Mouse (Mus musculus): ENCODE results near the gene Bmp10. TPM values are rescaled to one million over a fixed set of nuclear protein-coding genes. Genes with fewer than 3 reads are reported as not detected.

Gene Bmp10
- total RNA-seq, 2 experiments from 2014 or later: not detected

Other genes starting within 250 kb of the Bmp10 start
- 10 to 100 TPM; 13.5 to 14.7 TPM for gene Antxr1, start 93.2 kb upstream of the Bmp10 start, total RNA-seq (2021)
- gene Gkn1, start 78.1 kb upstream of the Bmp10 start, total RNA-seq (2021): under 1 TPM in 1 of 2 experiments, not detected in 1; 0.30 TPM
- not detected for gene Gkn2, start 55.6 kb upstream of the Bmp10 start, total RNA-seq (2021)
- 1 to 10 TPM; 3.2 to 3.9 TPM for gene Gkn3, start 40.1 kb upstream of the Bmp10 start, total RNA-seq (2021)
- gene Arhgap25, start 104.3 kb downstream of the Bmp10 start, total RNA-seq (2021): 10 to 100 TPM in 1 of 2 experiments, 1 to 10 TPM in 1; 7.3 to 10.7 TPM
- gene Prokr1, start 161.7 kb downstream of the Bmp10 start, total RNA-seq (2021): under 1 TPM; 0.16 to 0.23 TPM
- gene Aplf, start 243.2 kb downstream of the Bmp10 start, total RNA-seq (2021): 1 to 10 TPM; 7.9 to 8.1 TPM